Mouse (Mus musculus) forebrain, embryonic 15.5 days (tissue): ENCODE measurements around the gene Drc3. TPM values are rescaled to one million over a fixed set of nuclear protein-coding genes. Genes with fewer than 3 reads are reported as not detected.

ENCODE experiments used
- ATAC-seq: fragments of 200-750 bp; cut with Nextera tagmentation; replicated peaks from 2 replicates; pipeline ENCODE4 v1.8.0; 2017; ENCODE audit warnings: mild to moderate bottlenecking, moderate TSS enrichment, moderate library complexity
- H3K27ac ChIP-seq: fragments of 300-500 bp; sonication (generic); replicated peaks from 2 replicates; pipeline ENCODE4 v1.5.1; 2015; ENCODE audit warnings: mild to moderate bottlenecking, inconsistent platforms
- H3K27me3 ChIP-seq: fragments of 300-500 bp; sonication (generic); 2 replicates; pipeline ENCODE4 v1.6.1; 2015; ENCODE audit warnings: inconsistent platforms
- H3K36me3 ChIP-seq: fragments of 300-500 bp; sonication (generic); 2 replicates; pipeline ENCODE4 v1.6.1; 2015; ENCODE audit warnings: mild to moderate bottlenecking, inconsistent platforms
- H3K4me1 ChIP-seq: fragments of 300-500 bp; sonication (generic); 2 replicates; pipeline ENCODE4 v1.6.1; 2015; ENCODE audit warnings: inconsistent platforms
- H3K4me2 ChIP-seq: fragments of 300-500 bp; sonication (generic); replicated peaks from 2 replicates; pipeline ENCODE4 v1.6.1; 2015; ENCODE audit warnings: mild to moderate bottlenecking, inconsistent platforms
- H3K4me3 ChIP-seq: fragments of 300-500 bp; sonication (generic); 2 replicates; pipeline ENCODE4 v1.5.1; 2015; ENCODE audit warnings: mild to moderate bottlenecking, inconsistent platforms
- H3K9ac ChIP-seq: fragments of 300-500 bp; sonication (generic); replicated peaks from 2 replicates; pipeline ENCODE4 v1.6.1; 2015; ENCODE audit warnings: mild to moderate bottlenecking, inconsistent platforms
- H3K9me3 ChIP-seq: fragments of 300-500 bp; sonication (generic); 2 replicates; pipeline ENCODE4 v1.6.1; 2016; ENCODE audit warnings: inconsistent platforms
- WGBS: fragments of 180-500 bp; shearing (Covaris S2); methylation state at CpG from one replicate; pipeline ENCODE4 v1.1.7; 2015; ENCODE audit warnings: mixed read lengths; 5-methylcytosine and 5-hydroxymethylcytosine counted together
- polyA plus RNA-seq: library from polyadenylated mRNA; unstranded; fragments of >200 nt; fragmentation: Nextera tagmentation; extraction: Ambion mirVana; gene quantifications from 2 replicates; pipeline ENCODE4 v1.2.1, GENCODE M21; 2015

The Drc3 gene
- 5.7 and 7.3 TPM in 2 replicates for polyA plus RNA-seq

DNA sequence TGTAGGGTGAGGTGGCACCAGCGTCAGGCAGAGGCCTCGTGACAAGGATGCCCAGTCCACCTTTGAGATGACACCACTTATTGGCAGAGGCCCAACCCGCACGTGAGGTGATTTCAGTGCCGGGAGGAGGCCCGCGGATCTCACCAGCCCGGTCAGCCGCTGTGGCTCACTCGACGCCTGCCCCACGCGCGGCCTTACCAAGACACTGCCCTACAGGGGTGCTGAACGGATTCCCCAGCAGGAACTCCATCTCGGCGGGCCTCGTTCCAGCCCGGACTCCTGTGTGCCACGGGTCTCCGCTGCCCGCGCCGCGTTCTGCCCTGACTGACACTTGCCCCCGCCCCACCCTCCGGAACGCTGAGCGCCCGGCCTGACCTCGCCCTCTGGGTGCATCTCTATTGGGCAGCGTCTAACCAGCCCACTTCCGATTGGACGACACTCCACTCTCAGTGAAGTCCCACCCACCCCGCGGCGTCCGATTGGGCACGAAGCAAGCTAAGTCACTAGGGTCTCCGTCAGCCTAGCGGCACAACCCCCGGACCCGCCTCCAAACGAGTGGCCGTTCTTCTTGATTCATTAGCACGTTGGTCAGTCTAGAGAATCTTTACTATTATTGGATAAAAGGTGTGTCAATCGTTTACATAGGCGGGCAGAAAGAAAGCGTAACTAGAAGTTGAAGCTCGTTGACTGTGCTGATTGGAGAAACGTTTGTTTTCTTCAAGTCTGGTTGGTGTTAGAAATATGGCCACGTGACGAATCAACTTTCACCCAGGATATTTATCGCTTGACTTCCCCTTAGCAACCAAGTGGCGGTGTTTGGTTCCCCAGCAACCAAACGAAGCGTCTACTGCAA lies at the start of gene Drc3, which contains the start of gene Tom1l2:
Drc3 (plus strand) TSS at position 771 of the 853 bp plus-strand sequence.
Tom1l2 (minus strand) TSS at position 347 of the 853 bp plus-strand sequence.
- no peaks in the 10 kb centered on the region for H3K9me3 ChIP-seq
- peak within 1 kb of the TSS; percentile 68 for H3K4me2 ChIP-seq
- H3K27ac ChIP-seq, result peak within 1 kb of the TSS; percentile 57
- whole genome bisulfite sequencing, result under 1% methylated on average over 56 of the region's 57 CpGs
- H3K36me3 ChIP-seq, result no peaks in the 10 kb centered on the region
- no peaks in the 10 kb centered on the region for H3K27me3 ChIP-seq
- peak within 1 kb of the TSS; percentile 74 for H3K9ac ChIP-seq
- ATAC-seq, result peak; percentile 100
- H3K4me3 ChIP-seq, result peak within 1 kb of the TSS; percentile 76
- peaks cover 20% of the 10 kb centered on the region for H3K4me1 ChIP-seq

DNA sequence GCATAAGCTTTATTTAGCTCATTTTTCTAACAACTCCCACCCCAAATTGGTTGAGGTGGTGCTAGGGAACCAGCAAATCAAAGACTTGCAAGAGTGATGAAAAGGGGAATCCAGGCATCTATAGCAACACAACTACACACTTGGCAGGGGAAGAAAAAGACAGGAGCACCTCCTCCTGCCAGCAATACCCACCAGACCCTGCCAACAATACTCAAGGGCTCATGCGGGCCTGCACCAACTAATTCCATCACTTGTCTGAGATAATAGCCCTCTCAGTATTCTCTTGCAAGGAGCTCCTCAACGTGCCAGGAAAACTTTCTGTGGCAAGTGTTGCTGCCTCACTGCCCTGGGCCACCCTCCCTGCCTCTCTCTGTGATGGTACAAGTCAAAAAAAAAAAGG lies 49.6 kb upstream of the Drc3 start:
- WGBS, result 17% methylated on average over 2 of the region's 2 CpGs
- Histone ChIP-seq H3K9me3 (no peaks in the 10 kb centered on the region), H3K4me3 (no peak overlapping the region), H3K9ac (no peak overlapping the region), H3K36me3 (no peaks in the 10 kb centered on the region), H3K4me2 (no peak overlapping the region), H3K27me3 (no peaks in the 10 kb centered on the region), H3K27ac (peak overlapping the region; percentile 78; the same call in 1 of the 2 replicates), H3K4me1 (peaks cover 52% of the 10 kb centered on the region)
- peak; percentile 42; the same call in 1 of the 2 replicates for ATAC-seq

DNA sequence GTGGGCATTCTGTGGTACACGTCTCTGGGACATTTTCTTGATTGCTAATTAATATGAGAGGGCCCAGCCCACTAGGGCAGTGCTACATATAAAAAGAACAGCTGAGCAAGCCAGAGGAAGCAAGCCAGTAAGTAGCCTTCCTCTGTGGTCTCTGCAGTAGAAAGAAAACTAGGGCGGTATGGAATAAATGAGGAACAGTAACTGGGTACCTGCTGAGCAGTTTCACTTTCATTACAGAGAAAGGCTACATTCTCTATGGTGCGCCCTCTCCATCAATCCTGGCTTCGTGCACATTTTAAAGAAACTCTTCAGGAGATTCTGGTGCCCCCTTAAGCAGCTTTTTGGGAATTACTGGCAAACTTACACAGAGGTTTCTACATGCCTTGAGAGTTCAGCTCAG lies 47.5 kb upstream of the Drc3 start:
- Histone ChIP-seq H3K4me2 (no peak overlapping the region), H3K9ac (no peak overlapping the region), H3K9me3 (no peaks in the 10 kb centered on the region), H3K4me1 (peaks cover 59% of the 10 kb centered on the region), H3K27ac (peak overlapping the region; percentile 5; the same call in 1 of the 2 replicates), H3K4me3 (no peak overlapping the region), H3K36me3 (no peaks in the 10 kb centered on the region), H3K27me3 (no peaks in the 10 kb centered on the region)
- 33% methylated on average over 4 of the region's 4 CpGs for WGBS
- ATAC-seq, result no peak

DNA sequence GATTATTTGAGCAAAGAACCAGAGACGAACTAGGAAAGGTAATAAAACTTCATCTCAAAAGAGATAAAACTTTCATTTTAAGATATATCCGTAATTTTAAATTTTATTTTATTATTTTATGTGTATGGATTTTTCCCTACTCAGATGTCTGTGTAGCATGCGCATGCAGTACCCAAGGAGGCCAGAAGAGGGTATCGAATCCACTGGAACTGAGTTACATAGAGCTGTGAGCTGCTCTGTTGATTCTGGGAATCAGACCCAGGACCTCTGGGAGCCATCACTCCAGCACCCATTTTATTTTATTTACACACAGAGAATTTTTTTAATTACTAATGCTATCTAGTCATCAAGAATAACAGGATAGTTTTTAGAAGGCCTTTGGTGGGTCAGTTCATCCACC lies 46.3 kb upstream of the Drc3 start:
- ATAC-seq, result no peak
- H3K4me2 ChIP-seq, result no peak overlapping the region
- H3K9me3 ChIP-seq, result no peaks in the 10 kb centered on the region
- WGBS, result 67% methylated on average over 4 of the region's 4 CpGs
- peaks cover 59% of the 10 kb centered on the region for H3K4me1 ChIP-seq
- no peaks in the 10 kb centered on the region for H3K27me3 ChIP-seq
- H3K9ac ChIP-seq, result no peak overlapping the region
- H3K27ac ChIP-seq, result 0 out of 2 replicates have a peak overlapping the region, but pooled peaks have one; percentile 5
- no peaks in the 10 kb centered on the region for H3K36me3 ChIP-seq
- no peak overlapping the region for H3K4me3 ChIP-seq

DNA sequence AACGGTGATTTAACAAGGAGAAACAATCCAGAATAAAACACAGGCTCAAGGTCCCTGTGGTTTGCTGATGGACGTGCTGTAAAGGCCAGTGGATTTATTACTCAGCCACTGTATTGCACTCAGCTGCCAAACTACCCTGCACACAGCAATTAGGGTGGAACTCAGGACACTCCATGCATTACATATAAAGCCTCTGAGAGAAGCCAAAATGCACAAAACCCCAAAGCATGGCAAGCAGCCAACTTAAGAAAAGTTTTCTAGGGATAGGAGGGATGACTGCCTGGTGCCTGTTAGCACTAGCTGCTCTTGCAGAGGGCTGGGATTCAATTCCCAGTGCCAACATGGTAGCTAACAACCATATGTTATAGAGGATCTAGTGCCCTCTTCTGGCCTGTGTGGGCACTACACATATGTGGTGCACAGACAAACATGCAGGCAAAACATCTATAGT lies 45.7 kb upstream of the Drc3 start:
- Histone ChIP-seq H3K4me3 (no peak overlapping the region), H3K27ac (no peak overlapping the region), H3K4me2 (no peak overlapping the region), H3K27me3 (no peaks in the 10 kb centered on the region), H3K4me1 (peaks cover 57% of the 10 kb centered on the region), H3K9ac (no peak overlapping the region), H3K9me3 (no peaks in the 10 kb centered on the region), H3K36me3 (no peaks in the 10 kb centered on the region)
- WGBS, result 24% methylated on average over 2 of the region's 2 CpGs
- no peak for ATAC-seq

DNA sequence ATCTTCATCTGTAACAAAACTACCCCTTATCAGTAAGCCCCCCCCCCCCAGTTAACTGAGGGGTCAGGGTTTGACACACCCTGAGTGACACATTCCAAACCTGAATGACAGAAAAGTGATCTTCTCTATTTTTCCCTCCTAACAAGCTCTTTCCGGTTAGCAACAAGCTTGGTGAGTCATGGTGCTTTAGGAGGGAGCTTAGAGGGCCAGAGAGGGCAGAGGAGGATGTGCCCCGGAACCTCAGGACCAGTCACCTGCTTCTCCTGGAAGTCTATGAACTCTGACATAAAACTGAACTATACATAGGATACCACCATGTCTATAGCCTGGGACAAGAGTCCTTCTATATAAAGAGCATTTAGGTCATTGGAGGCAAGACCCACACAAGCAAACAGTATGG lies 45.1 kb upstream of the Drc3 start:
- H3K27ac ChIP-seq, result no peak overlapping the region
- peaks cover 56% of the 10 kb centered on the region for H3K4me1 ChIP-seq
- H3K9ac ChIP-seq, result no peak overlapping the region
- ATAC-seq, result no peak
- H3K4me2 ChIP-seq, result no peak overlapping the region
- 86% methylated on average over 2 of the region's 2 CpGs for WGBS
- H3K4me3 ChIP-seq, result no peak overlapping the region
- H3K9me3 ChIP-seq, result no peaks in the 10 kb centered on the region
- H3K36me3 ChIP-seq, result no peaks in the 10 kb centered on the region
- no peaks in the 10 kb centered on the region for H3K27me3 ChIP-seq

DNA sequence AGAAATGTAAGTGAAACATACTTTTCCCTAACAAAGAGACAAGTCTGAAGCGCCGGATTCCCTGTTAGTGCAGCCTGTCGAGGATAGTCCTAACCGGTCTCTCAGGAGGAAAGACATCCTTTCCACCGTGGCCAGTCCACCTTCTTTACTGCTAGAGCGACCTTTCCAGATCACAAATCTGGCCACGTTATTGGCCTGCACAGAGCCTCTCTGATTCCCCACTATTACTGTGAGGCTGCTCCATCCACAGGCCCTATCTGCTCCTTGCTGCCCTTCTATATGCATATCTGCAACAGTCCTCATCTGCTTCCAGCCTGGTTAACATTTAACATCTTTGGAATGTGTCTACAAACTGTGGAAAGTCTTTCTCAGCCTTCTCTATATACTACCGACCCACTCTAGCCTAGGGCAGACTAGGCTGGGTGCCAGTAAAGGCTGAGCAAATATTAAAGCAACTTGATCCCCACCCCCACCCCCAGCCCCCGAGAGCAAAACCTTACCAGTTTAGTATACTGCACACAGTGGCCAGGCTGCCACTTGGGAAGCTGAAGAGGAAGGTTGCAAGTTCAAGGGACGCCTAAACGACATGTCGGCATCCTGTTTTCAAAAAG lies 44.5 kb upstream of the Drc3 start:
- Histone ChIP-seq H3K27ac (no peak overlapping the region), H3K9ac (no peak overlapping the region), H3K4me3 (no peak overlapping the region), H3K9me3 (no peaks in the 10 kb centered on the region), H3K27me3 (no peaks in the 10 kb centered on the region), H3K4me1 (peaks cover 50% of the 10 kb centered on the region), H3K4me2 (no peak overlapping the region), H3K36me3 (no peaks in the 10 kb centered on the region)
- ATAC-seq, result no peak
- WGBS, result 78% methylated on average over 12 of the region's 12 CpGs

DNA sequence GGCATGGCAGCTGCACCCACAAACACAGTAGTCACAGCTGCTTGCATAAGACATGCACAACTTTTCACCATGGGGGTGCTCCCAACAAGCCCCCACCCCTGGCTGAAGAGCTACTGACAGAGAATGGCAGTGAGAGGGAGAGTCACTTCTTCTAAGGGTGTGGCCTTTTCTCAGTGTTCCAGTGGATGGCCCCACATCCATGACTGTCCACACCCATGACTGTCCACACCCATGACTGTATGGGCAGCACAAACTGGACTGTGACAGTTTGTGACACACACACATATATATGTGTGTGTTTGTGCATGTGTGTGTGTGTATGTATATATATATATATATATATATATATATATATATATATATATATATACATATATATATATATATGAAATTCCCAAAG lies 43.3 kb upstream of the Drc3 start:
- H3K36me3 ChIP-seq, result no peaks in the 10 kb centered on the region
- H3K27me3 ChIP-seq, result no peaks in the 10 kb centered on the region
- no peak overlapping the region for H3K4me2 ChIP-seq
- H3K27ac ChIP-seq, result no peak overlapping the region
- H3K4me1 ChIP-seq, result peaks cover 47% of the 10 kb centered on the region
- no peak overlapping the region for H3K9ac ChIP-seq
- H3K9me3 ChIP-seq, result no peaks in the 10 kb centered on the region
- no peak for ATAC-seq
- H3K4me3 ChIP-seq, result no peak overlapping the region

DNA sequence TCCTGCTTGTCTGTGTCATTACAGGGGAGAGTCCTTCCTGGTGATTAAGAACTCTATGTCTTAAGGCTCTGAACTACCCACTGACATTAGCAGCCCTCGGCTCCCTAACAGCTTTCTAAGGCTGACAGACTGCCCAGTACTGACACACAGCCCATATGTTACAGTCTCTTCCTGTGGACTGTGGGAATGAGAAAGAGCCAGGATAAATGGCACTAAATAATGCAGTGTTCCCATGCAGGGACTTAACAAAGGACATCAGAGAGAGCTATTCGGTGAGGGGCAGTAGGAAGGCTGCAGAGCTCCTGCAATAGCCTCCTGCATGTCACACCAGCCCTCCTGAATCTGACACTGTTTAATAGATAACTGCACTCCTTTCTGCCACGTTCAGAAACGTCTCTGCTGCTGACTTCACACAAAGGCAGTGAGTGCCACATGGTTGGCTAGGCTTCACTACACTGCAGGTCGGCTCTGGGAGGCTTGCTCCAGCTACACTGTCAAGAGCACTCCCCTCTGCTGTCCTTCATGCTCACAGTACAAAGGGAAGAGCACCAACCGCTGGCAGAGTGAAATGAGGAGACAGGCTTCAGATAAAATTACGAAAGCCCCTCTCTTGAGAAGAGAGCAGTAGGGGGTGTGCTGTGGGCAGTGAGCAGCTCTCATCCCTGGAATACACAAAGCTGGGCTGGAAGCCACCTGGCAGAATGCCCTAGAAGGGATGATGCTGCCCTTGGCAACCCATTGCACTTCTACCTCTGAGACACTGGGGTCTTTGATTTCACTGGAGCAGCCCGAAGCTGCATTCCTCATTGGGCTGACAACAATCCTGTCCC lies 41.9 kb upstream of the Drc3 start:
- 2% methylated on average over 8 of the region's 8 CpGs for WGBS
- H3K36me3 ChIP-seq, result no peaks in the 10 kb centered on the region
- no peaks in the 10 kb centered on the region for H3K9me3 ChIP-seq
- H3K4me3 ChIP-seq, result no peak overlapping the region
- H3K4me1 ChIP-seq, result peaks cover 39% of the 10 kb centered on the region
- peak; percentile 90 for ATAC-seq
- H3K27me3 ChIP-seq, result no peaks in the 10 kb centered on the region
- H3K4me2 ChIP-seq, result peak overlapping the region; percentile 19
- peak overlapping the region; percentile 31 for H3K9ac ChIP-seq
- peak overlapping the region; percentile 94 for H3K27ac ChIP-seq

DNA sequence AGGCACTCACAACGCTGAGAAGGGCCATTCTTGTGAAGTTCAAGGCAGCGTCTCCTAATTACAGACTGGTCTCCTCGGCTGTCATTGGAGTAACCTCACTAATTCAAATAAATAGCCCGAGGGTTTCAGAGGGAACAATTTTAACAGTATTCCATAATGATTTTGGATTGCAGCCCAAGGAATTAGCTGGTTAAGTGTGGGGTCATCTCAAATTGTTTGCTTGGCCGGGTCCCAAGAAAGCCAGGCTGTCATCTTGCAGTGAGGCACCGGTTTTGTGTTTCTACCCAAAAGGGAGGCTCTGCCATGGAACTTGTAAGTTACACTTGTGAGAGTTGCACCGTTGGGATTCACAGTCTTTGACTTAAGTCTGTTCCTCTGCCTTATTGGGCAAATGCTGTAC lies 36.9 kb upstream of the Drc3 start:
- 20% methylated on average over 7 of the region's 7 CpGs for WGBS
- Histone ChIP-seq H3K36me3 (no peaks in the 10 kb centered on the region), H3K4me2 (no peak overlapping the region), H3K27me3 (no peaks in the 10 kb centered on the region), H3K9ac (no peak overlapping the region), H3K9me3 (no peaks in the 10 kb centered on the region), H3K27ac (no peak overlapping the region; the same call in 1 of the 2 replicates), H3K4me1 (peaks cover 60% of the 10 kb centered on the region), H3K4me3 (no peak overlapping the region)
- no peak for ATAC-seq

DNA sequence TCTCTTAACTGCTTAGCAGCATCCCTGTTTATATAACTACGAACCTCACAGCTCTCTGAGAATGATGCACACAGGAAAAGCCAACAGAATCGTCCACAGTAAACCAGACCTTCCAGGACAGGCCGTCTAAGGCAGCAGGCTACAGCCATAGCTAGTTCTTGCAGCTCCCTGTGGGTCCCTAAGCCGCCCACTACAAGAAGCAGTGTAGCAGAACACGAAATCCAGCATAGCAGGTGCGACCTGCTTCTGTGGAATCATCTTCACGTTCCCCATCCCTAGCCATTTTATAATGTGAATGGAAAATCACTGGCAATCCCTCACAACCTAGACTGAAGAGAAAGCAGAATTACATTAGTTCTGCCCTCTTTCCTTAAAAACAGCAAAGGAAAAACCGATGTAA lies 36.2 kb upstream of the Drc3 start:
- H3K9me3 ChIP-seq, result no peaks in the 10 kb centered on the region
- no peak overlapping the region for H3K4me2 ChIP-seq
- no peaks in the 10 kb centered on the region for H3K36me3 ChIP-seq
- no peak overlapping the region for H3K4me3 ChIP-seq
- no peaks in the 10 kb centered on the region for H3K27me3 ChIP-seq
- no peak for ATAC-seq
- 0 out of 2 replicates have a peak overlapping the region, but pooled peaks have one; percentile 0 for H3K27ac ChIP-seq
- WGBS, result 75% methylated on average over 8 of the region's 8 CpGs
- no peak overlapping the region for H3K9ac ChIP-seq
- H3K4me1 ChIP-seq, result peaks cover 54% of the 10 kb centered on the region
